Mouse (Mus musculus): ENCODE data around the gene Sipa1l2. TPM values are rescaled to one million over a fixed set of nuclear protein-coding genes. Genes with fewer than 3 reads are reported as not detected.

The Sipa1l2 gene
- total RNA-seq, 2 experiments from 2014 or later = 36.4 to 40.7 TPM

DNA sequence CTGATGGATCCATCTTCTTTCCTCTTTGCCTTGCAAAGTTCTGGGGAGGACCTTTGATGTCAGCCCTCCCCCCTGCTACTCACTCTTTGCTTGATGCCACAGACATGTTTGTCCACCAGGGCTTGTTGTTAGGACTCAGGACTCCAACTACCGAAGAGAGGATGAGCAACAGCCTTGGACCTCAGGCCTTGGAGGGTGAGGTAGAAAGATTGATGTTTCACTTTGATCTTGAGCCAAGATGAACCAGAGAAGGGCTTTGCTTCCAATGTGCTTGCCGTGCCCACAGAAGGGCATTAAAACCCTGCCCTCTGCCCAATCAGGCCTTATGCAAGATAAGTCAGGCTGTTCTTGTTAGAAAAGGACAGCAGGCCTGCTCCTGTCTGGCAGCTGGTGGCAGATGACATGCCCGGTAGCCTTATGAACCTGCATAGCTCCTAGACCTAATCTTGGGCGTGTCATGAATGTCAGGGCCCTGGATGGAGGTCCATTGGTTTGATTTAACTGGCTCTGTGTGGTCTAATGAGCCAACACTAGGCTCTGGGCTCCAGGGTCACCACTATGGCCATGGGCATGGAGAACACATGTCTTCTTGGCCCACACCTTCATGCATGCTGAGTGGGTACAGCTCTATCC lies 184.9 kb downstream of the Sipa1l2 start:
- DNase-seq = no peak

DNA sequence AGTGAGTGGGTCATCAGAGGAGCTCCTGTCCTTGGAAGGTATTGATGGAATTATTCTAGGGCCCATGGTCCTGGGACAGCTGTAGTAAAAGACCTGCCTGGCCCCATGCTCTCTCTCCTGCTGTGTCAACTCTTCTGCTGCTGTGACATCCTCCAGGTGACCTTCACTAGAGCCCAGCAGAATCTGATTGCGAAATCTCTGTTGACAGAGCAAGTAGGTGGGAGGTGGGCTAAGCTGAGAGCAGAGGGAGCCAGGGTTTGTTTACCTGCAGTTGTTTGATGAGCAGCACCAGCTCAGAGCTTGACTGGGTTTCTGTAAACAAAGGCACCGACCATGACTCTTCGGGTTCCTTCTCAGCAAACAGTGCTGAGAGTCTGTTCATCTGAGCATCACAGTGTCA lies 187.9 kb downstream of the Sipa1l2 start:
- no peak for DNase-seq
- intact Hi-C loops (cut with DNase I) = no loop called here

More for the DNA sequence above, 184.9 kb downstream of the Sipa1l2 start:
- intact Hi-C loops (cut with DNase I) = loop anchor here (2.0 to 5.0 kb wide), 2 partner anchors 16 to 92 kb away; no protein-coding TSS in a partner anchor

DNA sequence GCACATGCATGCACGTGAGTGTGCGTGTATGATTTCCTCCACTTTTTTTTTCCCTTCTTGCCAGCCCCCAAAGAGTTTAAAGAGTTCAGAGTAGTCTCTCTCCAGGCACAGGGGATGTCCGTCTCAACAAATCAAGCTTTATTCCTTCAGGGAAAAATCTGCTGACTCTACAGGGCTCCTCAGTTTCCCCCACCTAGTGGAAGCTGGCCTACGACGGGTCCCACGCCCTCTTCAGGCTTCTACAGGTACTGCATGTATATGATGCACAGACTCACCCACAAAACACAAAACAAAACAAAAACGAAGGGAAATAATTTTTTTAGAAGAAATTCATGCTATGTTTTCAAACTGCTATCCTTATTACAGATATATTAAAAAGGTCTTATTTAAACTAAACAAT lies 189.7 kb downstream of the Sipa1l2 start:
- no peak for DNase-seq

DNA sequence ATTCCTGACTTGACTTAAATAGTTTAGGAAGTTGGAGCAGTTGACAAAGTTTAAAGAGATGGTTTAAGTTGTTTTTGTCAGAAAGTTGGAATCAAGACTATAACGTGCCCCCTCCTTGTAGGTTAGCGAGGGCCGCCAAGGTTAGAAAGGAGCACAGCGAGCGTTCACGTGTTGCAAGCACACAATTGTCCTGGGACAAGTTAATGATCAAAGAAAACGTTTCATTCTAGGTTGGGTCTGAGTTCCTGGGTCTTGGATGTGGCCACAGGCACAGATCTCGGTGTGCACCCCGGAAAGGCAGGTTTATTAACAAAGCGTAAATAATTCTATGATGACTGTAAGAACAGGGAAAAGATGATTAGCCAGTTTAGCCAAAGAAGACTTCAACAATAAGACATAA lies 190.5 kb downstream of the Sipa1l2 start:
- intact Hi-C loops (cut with DNase I) = no loop called here
- DNase-seq = no peak

More for the DNA sequence above, 189.7 kb downstream of the Sipa1l2 start:
- intact Hi-C loops (cut with DNase I) = no loop called here

DNA sequence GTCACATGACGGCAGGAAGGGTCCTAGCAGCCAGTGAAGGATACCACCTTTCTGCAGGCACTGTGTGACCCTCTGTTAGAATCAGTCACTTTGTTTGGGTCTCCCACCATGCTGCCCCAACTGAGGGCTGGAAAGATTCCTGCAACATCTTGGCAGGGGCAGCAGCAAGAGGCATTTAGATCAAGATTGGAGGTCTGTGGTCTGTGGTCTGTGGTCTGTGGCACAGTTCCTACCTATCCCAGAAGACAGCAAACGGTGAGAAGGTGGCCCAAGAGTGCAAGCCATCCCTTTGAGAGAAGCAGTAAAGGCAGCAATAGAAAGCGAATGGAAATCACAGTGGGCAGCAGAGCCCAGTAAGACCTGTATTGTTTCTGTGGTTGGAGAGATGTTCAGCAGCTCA lies 191.9 kb downstream of the Sipa1l2 start:
- DNase-seq = no peak
- intact Hi-C loops (cut with DNase I) = no loop called here

DNA sequence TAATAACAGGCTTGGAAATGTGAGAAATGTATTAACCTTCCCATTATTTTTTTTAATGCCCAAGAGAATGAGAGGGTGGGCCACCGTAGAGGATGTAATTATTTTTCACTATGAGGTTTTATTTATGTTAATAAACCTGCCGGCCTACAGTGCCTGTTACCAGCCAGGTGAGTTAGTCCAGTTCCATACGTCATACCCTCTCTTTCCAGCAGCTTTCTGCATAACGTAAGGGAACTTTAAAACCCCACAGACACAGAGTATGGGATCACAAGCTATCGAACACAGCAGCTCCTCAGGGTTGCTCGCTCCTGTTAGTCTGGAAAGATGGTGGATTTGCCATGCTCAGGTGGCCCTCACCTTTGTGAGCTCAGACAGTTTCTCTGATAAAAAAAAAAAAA lies 193.2 kb downstream of the Sipa1l2 start:
- no peak for DNase-seq
- intact Hi-C loops (cut with DNase I) = no loop called here

DNA sequence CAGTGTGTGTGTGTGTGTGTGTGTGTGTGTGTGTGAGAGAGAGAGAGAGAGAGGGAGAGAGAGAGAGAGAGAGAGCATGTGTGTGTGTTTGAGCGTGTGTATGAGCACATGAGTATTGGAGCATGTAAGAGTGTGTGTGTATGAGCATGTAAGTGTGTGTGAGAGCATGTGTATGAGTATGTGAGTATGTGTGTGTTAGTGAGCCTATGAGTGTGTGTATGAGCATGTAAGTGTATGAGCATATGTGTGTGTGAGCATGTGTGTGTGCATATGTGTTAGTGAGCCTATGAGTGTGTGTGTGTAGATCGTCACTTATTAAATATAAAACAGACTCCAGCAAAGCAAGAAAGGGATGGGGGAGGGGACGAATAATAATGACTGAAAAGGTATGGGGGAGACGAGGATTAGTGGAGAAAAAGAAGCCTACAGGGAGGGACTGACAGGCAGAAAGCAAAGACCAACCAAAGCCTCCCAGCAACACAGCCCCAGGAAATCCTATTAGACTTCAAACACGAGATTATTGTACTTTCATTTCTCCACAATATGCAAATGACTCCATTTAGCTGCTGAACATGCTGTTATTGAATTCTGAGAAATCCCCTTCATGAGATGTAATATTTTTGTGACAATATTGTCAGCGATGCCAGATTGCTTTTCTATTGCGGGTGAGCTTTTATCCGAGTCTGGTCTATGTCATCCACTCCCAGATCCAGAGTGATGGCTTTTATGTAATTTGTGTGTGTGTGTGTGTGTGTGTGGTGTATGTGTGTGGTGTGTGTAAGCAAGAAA lies 193.8 kb downstream of the Sipa1l2 start:
- DNase-seq = no peak
- intact Hi-C loops (cut with DNase I) = no loop called here

DNA sequence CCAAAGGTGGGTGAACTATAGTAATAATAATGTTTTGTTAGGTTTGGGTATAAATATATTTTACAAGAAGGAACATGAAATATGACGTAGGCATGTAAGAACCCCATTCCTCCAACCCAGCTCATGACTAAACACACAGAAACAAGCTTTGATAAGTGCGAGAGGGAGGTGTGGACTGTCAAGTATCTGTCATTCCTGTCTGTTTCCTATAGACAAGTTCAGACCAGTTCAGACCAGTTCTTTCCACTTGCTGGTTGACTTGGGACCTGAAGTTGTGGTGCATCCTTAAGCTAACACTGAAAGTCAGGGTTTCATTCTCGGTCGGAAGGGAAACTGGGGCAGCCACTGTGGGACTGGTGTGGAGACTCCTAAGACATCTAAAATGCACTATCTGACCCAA lies 197.0 kb downstream of the Sipa1l2 start:
- DNase-seq = no peak
- intact Hi-C loops (cut with DNase I) = no loop called here

DNA sequence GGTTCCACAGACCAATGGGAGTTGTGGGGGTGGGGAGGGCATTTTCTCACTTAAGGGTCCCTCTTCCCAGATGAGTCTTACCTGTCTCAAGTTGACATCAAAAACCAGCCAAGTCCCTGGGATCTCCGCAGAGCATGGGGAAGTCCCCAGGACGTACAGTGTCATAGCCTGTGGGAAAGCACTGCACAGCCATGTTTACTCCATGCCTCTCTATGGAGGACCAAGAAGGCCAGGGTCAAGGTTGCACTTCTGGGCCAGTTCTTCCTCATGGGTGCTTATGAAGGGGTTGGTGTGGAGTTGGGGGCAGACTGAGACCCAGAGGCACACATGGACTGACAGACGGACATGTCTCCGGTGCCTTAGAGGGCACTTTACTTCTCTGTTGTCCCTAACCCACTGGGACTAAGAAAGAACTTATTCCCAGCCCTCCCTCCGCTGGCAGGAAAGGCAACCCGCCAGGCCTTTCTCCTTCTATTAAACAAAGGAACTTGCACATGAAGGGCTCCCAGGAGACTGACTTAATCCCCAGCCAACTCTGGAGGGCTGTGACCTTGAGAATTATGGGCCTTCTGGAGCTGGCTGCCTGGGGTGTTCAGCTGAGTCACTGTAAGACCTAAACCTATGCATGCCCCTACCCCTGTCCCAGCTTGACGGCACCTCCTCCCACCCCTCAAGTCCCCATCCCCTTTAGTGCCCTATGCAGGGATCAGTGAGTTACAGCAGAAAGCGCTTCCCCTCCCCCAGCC lies 199.9 kb downstream of the Sipa1l2 start:
- intact Hi-C loops (cut with DNase I) = loop anchor here (2.0 to 5.0 kb wide), 2 partner anchors 15 to 77 kb away; no protein-coding TSS in a partner anchor
- peak; percentile 52 to 59 for DNase-seq

DNA sequence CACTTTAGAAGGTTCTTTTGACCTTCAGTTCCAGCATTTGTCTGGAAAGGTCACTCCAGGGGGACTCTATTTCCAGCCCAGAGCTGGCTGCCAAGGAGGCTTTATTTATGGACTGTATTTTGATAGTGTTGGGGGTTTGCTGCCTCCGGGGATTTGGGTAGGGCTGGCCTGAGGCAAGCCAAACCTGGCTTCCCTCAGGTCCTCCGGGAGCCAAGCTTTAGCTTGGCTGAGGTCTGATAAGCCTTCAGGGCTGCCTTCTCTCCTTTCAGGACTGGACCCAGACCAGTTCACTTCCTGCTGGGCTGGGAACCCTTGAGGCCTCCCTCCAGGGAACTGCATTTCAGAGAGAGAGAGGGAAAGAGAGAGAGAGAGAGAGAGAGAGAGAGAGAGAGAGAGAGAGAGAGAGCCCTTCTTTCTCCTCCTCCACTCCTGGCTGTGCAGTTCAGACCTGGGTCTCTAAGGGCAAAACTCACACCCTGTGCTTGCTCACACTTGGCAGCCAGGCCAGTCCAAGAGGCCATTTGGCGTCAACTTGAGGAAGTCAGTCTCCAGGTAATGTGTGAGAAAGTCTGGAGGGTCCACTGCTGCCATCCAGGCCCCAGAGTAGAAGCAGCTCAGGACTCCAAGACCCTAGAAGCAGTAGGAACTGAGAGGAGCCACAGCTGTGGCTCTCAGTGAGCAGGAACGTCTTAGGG lies 201.1 kb downstream of the Sipa1l2 start:
- intact Hi-C loops (cut with DNase I) = loop anchor here (2.0 to 5.0 kb wide), 2 partner anchors 16 to 76 kb away; no protein-coding TSS in a partner anchor
- DNase-seq = peak in 1 of 2 experiments; percentile 63

Other genes starting within 250 kb of the Sipa1l2 start
- 1 to 10 TPM; 6.3 to 7.4 TPM for gene Map10, start 100.0 kb upstream of the Sipa1l2 start, total RNA-seq (2021)
- gene Ntpcr, start 160.2 kb upstream of the Sipa1l2 start, total RNA-seq (2021) = 10 to 100 TPM; 16.8 to 19.3 TPM